Mouse (Mus musculus) spleen, postnatal 4 days (tissue): Measurements from ENCODE around the gene Zfp326.

Source experiments
- DNase-seq, 2 experiments: peaks; one replicate each; pipeline ENCODE4 v3.0.0; 2022; ENCODE audit warnings: low spot score in 2 of 2

The Zfp326 gene

GRCm38 (mm10) chr5:105867427-105867826 lies 8.9 kb upstream of the Zfp326 start:
- DNase-seq = no peak

- DNase-seq = peak in 1 of 2 experiments; percentile 38
These were observed 8.4 kb upstream of the Zfp326 start for GRCm38 (mm10) chr5:105867841-105868447.

- DNase-seq = peak; percentile 73 to 89
These were observed 7.8 kb upstream of the Zfp326 start for GRCm38 (mm10) chr5:105868593-105868992.

- no peak for DNase-seq
These were observed 6.6 kb upstream of the Zfp326 start for GRCm38 (mm10) chr5:105869739-105870138.

GRCm38 (mm10) chr5:105871140-105871539 lies 5.2 kb upstream of the Zfp326 start:
- no peak for DNase-seq

- DNase-seq = no peak
These were observed 4.2 kb upstream of the Zfp326 start for GRCm38 (mm10) chr5:105872176-105872575.

- no peak for DNase-seq
These were observed 3.4 kb upstream of the Zfp326 start for GRCm38 (mm10) chr5:105872916-105873315.

GRCm38 (mm10) chr5:105873774-105874173 lies 2.6 kb upstream of the Zfp326 start:
- DNase-seq = no peak

- DNase-seq = no peak
These were observed 1.9 kb upstream of the Zfp326 start for GRCm38 (mm10) chr5:105874476-105874875.

- peak; percentile 23 to 70 for DNase-seq
These were observed 785 bp downstream of the Zfp326 start for GRCm38 (mm10) chr5:105876925-105877774.

GRCm38 (mm10) chr5:105887317-105887716 lies 11.0 kb downstream of the Zfp326 start:
- no peak for DNase-seq

GRCm38 (mm10) chr5:105898161-105898560 lies 21.8 kb downstream of the Zfp326 start:
- no peak for DNase-seq

- no peak for DNase-seq
These were observed 32.8 kb downstream of the Zfp326 start for GRCm38 (mm10) chr5:105909209-105909608.

GRCm38 (mm10) chr5:105909671-105910070 lies 33.3 kb downstream of the Zfp326 start:
- DNase-seq = no peak

GRCm38 (mm10) chr5:105911498-105911897 lies 35.1 kb downstream of the Zfp326 start:
- DNase-seq = no peak

GRCm38 (mm10) chr5:105917398-105917797 lies 41.0 kb downstream of the Zfp326 start:
- DNase-seq = no peak

- peak in 1 of 2 experiments; percentile 73 for DNase-seq
These were observed 41.9 kb downstream of the Zfp326 start for GRCm38 (mm10) chr5:105918289-105918688.

- no peak for DNase-seq
These were observed 46.6 kb downstream of the Zfp326 start for GRCm38 (mm10) chr5:105922818-105923487.

GRCm38 (mm10) chr5:105924347-105924746 lies 48.0 kb downstream of the Zfp326 start:
- no peak for DNase-seq

GRCm38 (mm10) chr5:105925568-105926255 lies 49.3 kb downstream of the Zfp326 start:
- DNase-seq = no peak

- DNase-seq = no peak
These were observed 53.9 kb downstream of the Zfp326 start for GRCm38 (mm10) chr5:105930282-105930681.

GRCm38 (mm10) chr5:105932392-105932791 lies 56.0 kb downstream of the Zfp326 start:
- DNase-seq = no peak
